Mouse (Mus musculus) kidney, adult 2 months (tissue): ENCODE results near the gene Rack1.

Source experiments
- CTCF ChIP-seq: fragments of 200-500 bp; conservative IDR thresholded peaks from 2 replicates; pipeline ENCODE4 v1.5.1; 2011; ENCODE audit warnings: low read depth, mild to moderate bottlenecking, control low read depth, low read length, moderate library complexity, mixed read lengths; ENCODE audit not compliant: insufficient read depth, insufficient read length
- POLR2A ChIP-seq: fragments of 200-500 bp; IDR thresholded peaks from one replicate; pipeline ENCODE4 v1.6.1; 2011; ENCODE audit warnings: low read depth, low read length, control low read depth

- TF ChIP-seq CTCF: no peak
- no peak for TF ChIP-seq POLR2A
Observed at GRCm38 (mm10) chr11:48852624-48853473, 52.7 kb downstream of the Rack1 start.
